Mouse (Mus musculus) C2C12 (cell line): ENCODE data around the gene Apod.

Source experiments
- CTCF ChIP-seq: IDR thresholded peaks from one replicate; pipeline ENCODE4 v1.5.1; 2011; ENCODE audit not compliant: control insufficient read depth, insufficient read depth, insufficient read length
- FOSL1 ChIP-seq: IDR thresholded peaks from one replicate; pipeline ENCODE4 v1.8.0; 2011; ENCODE audit warnings: mild to moderate bottlenecking, low read length; ENCODE audit not compliant: poor library complexity, insufficient read depth, severe bottlenecking
- MAX ChIP-seq: IDR thresholded peaks from one replicate; pipeline ENCODE4 v1.6.1; 2011; ENCODE audit warnings: mild to moderate bottlenecking, control low read depth
- USF1 ChIP-seq: IDR thresholded peaks from one replicate; pipeline ENCODE4 v1.6.1; 2011; ENCODE audit warnings: low read depth, mild to moderate bottlenecking, control low read depth, moderate library complexity

- TF ChIP-seq CTCF (no peak), USF1 (no peak), MAX (no peak), FOSL1 (no peak)
These were observed 13.3 kb upstream of the Apod start for GRCm38 (mm10) chr16:31327891-31328290.
